Mouse (Mus musculus): ENCODE measurements at regions not wholly inside any gene's neighbourhood (a gene's known extent, or its start where the extent isn't known, plus 50 kb on each side); places are given as distances from the start of the nearest gene placed in this dataset.

- peak; percentile 45 to 67 for DNase-seq (ENCODE audit: low spot score in 2 of 2)
Measured at GRCm38 (mm10) chr2:173453569-173454405, 68.6 kb upstream of the 1700021F07Rik start.

GRCm38 (mm10) chr2:173454741-173455140, 67.6 kb upstream of the 1700021F07Rik start:
- DNase-seq (ENCODE audit: low spot score in 2 of 2) = peak; percentile 4 to 28

GRCm38 (mm10) chr2:173455216-173455615, 67.2 kb upstream of the 1700021F07Rik start:
- peak; percentile 48 to 53 for DNase-seq (ENCODE audit: low spot score in 2 of 2)

- peak in 1 of 2 experiments; percentile 53 for DNase-seq (ENCODE audit: low spot score in 2 of 2)
Measured at GRCm38 (mm10) chr2:173456083-173456482, 66.3 kb upstream of the 1700021F07Rik start.

GRCm38 (mm10) chr2:173456924-173457623, 65.3 kb upstream of the 1700021F07Rik start:
- no peak for DNase-seq (ENCODE audit: low spot score in 2 of 2)

GRCm38 (mm10) chr2:173457624-173458320, 64.6 kb upstream of the 1700021F07Rik start:
- no peak for DNase-seq (ENCODE audit: low spot score in 2 of 2)

GRCm38 (mm10) chr2:173458861-173459260, 63.5 kb upstream of the 1700021F07Rik start:
- DNase-seq (ENCODE audit: low spot score in 2 of 2) = peak in 1 of 2 experiments; percentile 2

- no peak for DNase-seq (ENCODE audit: low spot score in 2 of 2)
Measured at GRCm38 (mm10) chr2:173463313-173463712, 59.1 kb upstream of the 1700021F07Rik start.

GRCm38 (mm10) chr2:173464562-173464961, 57.8 kb upstream of the 1700021F07Rik start:
- no peak for DNase-seq (ENCODE audit: low spot score in 2 of 2)

- no peak for DNase-seq (ENCODE audit: low spot score in 2 of 2)
Measured at GRCm38 (mm10) chr2:173465006-173465620, 57.3 kb upstream of the 1700021F07Rik start.

- no peak for DNase-seq (ENCODE audit: low spot score in 2 of 2)
Measured at GRCm38 (mm10) chr2:173468136-173468535, 54.2 kb upstream of the 1700021F07Rik start.

- DNase-seq (ENCODE audit: low spot score in 2 of 2) = peak; percentile 57 to 64
Measured at GRCm38 (mm10) chr2:173469756-173470155, 52.6 kb upstream of the 1700021F07Rik start.

Data from thymus, postnatal 10 days (tissue).